Mouse (Mus musculus) left cerebral cortex, postnatal 25 days (tissue): ENCODE results near the gene Gm7849. TPM values are rescaled to one million over a fixed set of nuclear protein-coding genes. Genes with fewer than 3 reads are reported as not detected.
"Not testable (repeated sequence)": the region's sequence is repeated elsewhere in the genome, so short reads cannot be mapped to it uniquely, and the experiment has no call there.

Experiments used
- DNase-seq, 2 experiments: peaks; one replicate each; pipeline ENCODE4 v3.0.0; 2022; ENCODE audit warnings: low spot score in 2 of 2, mixed read lengths in 1 of 2
- intact Hi-C: fragments of 180-260 bp; cut with DNase I; formaldehyde crosslinking; loops from one replicate; pipeline ENCODE4 v1.15.1; 2025
- total RNA-seq, 2 experiments: library from RNA; stranded (reverse); gene quantifications; 2 replicates each; pipeline ENCODE4 v1.2.3; 2021

Gm7849 gene
- not detected for total RNA-seq

DNA sequence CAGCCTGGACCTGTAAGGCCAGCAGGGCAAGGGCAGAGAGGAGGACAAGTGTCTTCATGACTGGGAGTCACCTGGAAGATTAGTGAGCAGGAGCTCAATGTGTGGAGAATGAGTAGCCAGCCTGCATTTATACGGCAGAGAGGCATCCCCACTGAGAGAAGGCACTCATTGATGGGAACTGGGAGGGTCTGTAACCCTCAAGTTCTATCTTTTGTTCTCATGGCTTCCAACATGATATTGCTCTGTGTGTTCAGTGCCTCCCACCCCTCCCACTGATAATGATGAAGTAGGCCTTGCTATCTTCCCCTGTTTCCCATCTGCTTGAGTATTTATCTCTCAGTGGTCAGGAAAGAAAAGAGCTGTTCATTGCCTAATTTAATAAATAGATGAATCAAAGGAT is at the start of gene Gm7849:
Gene Gm7849, minus strand, starts transcription at position 101 of the 400 bp plus-strand sequence.
- DNase-seq, intact Hi-C loops: not testable (repeated sequence)

DNA sequence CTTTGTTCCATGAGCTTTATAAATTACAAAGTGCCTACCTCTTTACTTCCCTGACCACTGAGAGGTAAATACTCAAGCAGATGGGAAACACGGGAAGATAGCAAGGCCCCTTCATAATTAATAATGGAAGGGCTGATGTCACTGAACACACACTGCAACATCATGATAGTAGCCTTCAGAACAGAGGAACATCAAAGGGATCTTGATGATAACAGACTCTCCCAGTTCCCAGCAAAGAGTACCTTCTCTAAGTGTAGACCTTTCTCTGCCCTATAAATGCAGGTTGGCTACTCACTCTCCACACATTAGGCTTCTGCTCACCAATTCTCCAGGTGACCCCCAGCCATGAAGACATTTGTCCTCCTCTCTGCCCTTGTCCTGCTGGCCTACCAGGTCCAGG is 29.2 kb downstream of the Gm7849 start, which contains the start of gene Defa36:
Gene Defa36, plus strand, starts transcription at position 301 of the 400 bp plus-strand sequence.
- DNase-seq, intact Hi-C loops: not testable (repeated sequence)

Other genes with a start within 250 kb of the Gm7849 start
- gene Gm15292, start 206.8 kb downstream of the Gm7849 start, total RNA-seq = not detected
- not detected for gene Defa27, start 141.0 kb downstream of the Gm7849 start, total RNA-seq
- gene Defa29, start 129.5 kb downstream of the Gm7849 start, total RNA-seq = not detected
- gene Defa2, start 78.0 kb downstream of the Gm7849 start, total RNA-seq = not detected
- gene Defa33, start 64.7 kb downstream of the Gm7849 start, total RNA-seq = not detected
- not detected for gene Defa36, start 29.1 kb downstream of the Gm7849 start, total RNA-seq
- not detected for gene Defa20, start 52.7 kb upstream of the Gm7849 start, total RNA-seq
- gene Defa32, start 72.5 kb upstream of the Gm7849 start, total RNA-seq = not detected
- gene Defa37, start 108.8 kb upstream of the Gm7849 start, total RNA-seq = not detected
- gene Defa28, start 126.4 kb upstream of the Gm7849 start, total RNA-seq = not detected
- gene Gm7861, start 137.9 kb upstream of the Gm7849 start, total RNA-seq = not detected
- not detected for gene Defa26, start 161.6 kb upstream of the Gm7849 start, total RNA-seq
- gene Defa17, start 199.2 kb upstream of the Gm7849 start, total RNA-seq = not detected
- not detected for gene Defa34, start 209.2 kb upstream of the Gm7849 start, total RNA-seq
- gene AY761184, start 247.1 kb upstream of the Gm7849 start, total RNA-seq = not detected